Mouse (Mus musculus): ENCODE measurements around the gene Sox2.

Sox2 gene

GRCm38 (mm10) chr3:34659861-34660260, 9.7 kb downstream of the Sox2 start:
- no peak for DNase-seq (ENCODE audit: low spot score in 2 of 2)

DNA sequence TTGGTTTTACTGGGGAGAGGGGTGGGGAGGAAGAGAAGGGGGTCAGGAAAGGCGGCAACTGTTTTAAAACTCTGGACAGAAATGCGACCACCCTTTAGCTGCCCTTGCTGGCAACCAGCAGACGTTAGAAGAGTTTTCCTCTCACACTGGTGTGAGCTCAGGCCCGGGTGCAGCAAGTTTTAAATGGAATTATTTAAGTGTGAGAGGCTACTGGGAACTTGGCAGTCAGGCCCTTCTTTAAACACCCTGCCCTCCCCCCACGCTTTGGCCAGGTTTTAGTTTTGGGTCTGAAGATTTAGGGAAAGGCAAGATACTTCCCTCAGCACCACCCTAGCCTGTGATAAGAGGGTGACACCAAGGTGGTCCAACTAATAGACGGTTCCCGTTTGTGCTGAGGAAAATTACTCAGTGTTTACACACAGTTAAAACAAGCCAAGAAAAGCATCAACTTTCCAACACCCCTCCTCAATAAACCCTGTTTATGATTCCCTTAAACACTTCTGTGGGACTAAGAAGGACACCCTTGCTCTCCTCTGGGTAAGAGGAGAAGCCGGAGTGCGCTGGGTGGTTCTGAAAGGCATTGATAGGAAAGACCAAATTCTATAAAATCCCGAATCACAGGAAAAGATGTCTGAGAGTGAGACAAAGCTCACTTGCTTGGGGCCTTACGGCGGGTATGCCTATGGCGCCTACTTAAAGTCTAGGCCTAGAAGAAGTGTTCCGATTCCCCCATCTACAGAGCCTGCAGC, 10.5 kb downstream of the Sox2 start:
- DNase-seq (ENCODE audit: low spot score in 2 of 2): no peak

- no peak for DNase-seq (ENCODE audit: low spot score in 2 of 2)
Measured at GRCm38 (mm10) chr3:34661341-34662007, 11.3 kb downstream of the Sox2 start.

DNA sequence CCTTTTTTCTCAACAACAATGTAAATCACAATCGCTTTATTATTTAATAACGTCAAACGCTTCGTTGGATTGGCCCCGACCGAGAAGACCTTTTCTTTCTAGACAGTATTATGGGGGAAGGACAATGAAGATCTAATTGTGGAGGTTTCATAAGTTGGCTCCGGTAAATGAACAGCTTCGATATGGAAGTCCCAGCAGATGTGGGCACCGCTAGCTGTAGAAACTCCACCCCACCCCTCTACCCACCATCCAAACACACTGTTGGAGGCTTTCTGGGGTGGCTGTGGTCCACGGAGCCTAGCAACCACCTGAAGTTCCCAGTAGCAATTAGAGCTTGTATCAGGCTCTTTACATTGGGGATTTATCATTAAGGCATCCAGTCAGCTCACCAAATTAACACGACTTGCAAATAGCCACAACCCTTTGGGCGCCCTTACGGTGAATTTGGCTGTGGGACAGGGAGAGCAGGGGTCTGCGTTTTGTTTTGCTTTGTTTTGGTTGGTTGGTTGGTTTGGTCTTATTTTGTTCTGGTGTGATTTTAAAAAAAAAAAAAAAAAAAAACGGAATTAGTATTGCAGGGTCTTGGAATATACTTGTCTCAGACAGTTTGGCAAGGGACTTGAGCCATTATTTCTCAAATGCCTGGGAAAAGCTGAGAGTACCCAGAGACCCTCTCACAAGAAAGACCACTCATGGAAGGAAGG, 12.0 kb downstream of the Sox2 start:
- DNase-seq (ENCODE audit: low spot score in 2 of 2): no peak

GRCm38 (mm10) chr3:34662712-34663655, 12.8 kb downstream of the Sox2 start:
- no peak for DNase-seq (ENCODE audit: low spot score in 2 of 2)

DNA sequence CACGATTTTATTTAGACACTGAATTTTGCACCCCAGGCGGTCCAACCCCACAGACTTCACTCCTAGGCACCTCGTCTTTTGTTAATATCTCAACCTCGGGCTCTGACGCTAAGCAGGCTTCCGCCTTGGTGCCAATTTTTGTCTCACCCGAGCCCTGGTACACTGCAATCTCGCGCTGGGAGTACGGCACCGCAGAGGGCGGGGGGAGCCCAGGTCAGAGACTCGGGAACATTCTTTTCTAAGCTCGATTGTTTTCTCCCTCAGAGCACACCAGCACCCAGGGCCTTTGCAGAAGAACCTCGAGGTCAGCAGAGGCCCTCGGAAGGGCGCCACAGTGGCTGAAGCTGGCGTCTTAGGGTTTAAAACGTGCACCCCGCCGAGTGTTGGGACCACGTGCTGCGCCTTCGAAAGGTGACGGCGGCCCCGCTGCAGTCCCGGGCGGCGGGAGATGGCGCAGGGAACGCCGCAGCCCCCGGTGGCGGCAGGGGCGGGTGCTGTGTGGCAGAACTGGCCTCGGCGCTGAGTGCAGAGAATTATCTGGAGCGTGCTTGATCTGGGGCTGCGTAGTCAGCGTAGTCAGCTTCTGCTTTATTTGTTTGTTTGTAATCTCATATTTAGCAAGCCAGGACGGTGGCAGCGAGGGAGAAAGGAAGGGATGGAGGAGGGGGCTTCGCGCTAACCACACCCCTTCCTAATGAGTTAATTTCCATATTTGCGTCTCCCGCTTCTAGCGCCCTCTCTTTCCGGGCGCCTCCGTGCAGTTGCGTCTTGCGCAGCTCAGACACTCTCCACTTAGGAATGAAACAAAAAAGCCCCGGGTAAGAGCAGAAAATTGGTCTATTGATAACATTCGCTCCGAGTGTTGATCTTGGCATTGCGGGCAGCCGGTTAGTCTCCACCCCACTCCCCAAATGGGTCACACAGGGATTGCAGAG, 13.8 kb downstream of the Sox2 start:
- no peak for DNase-seq (ENCODE audit: low spot score in 2 of 2)

DNA sequence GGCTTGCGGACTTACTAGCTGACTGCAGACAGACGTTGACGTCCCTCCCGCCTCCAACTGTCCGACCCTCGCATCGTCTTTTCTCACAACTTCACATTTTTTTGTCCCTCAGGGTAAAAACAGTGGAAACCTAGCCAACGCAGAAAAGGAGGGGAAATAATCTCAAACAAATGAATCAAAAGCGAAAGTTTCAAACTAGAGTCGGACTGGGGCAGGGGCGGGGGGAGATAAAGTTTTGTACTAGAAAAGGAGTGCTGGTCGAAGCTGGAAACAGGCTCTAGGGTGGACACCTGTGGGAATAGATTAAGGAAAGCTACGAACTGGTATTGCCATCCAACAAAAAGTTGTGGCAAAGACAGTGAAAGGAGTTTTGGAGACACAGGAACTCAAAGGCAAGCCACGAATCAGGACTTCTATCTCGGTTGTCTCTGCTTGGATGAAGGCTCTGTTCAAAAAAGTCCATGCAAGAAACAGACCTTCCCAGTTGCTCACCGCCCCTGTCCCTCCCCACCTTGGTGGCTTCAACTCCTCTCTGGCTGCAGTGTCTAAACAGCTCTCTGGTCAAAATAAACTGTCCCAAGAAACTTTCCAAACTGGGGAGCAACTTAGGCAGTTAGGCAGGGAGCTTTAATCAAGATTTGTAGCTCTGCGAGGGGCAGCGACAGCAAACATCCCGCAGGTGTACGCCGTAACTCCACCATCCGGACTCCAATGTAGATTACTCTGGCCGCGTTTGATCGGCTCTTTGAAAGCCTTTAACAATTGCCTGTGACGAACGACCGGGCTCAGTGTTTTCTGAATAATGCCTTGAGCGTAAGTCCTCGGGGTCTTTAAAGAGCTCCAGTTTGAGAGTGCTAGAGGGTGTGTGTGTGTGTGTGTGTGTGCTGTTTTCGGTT, 14.7 kb downstream of the Sox2 start:
- DNase-seq (ENCODE audit: low spot score in 2 of 2): no peak

DNA sequence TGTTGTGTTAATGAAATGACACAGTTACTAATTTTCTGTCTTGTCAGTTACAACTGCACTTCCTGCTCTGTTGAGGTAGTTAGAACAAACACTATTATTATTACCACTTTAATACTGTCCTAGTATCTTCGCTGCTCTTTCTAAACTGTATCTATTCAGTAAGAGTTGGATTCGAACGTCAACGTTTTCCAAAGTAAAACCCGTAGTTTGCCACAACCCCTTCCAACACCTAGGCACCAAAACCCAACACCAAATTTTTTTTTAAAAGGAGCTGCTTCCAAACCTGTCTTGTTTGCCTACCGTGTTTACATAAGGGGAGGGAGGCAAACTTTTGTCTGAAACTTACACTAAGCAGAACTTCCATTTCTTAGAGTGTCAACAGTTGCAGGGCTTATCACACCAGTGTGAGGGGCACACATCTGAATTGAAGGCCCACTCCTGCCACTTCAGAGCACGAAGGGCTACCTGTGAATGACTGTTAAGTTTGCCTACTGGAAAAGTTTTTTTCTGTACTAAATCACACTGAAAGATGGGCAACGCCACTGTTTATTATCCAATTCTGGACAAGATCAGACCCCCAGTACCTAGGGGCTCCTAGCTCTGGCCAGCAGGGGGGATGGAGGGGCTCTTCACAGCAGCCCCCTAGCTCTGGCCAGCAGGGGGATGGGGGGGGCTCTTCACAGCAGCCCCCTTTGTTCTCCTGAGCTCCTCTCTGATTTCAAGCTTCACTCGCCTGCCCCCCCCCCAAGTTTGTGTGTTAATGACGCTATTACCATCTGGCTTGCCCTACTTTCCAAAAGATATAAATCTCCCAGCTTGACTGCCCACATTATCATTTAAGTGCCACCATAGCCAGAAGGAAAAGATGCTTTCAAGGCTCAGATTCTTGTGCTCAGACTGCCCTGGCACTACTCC, 15.8 kb downstream of the Sox2 start:
- no peak for DNase-seq (ENCODE audit: low spot score in 2 of 2)

DNA sequence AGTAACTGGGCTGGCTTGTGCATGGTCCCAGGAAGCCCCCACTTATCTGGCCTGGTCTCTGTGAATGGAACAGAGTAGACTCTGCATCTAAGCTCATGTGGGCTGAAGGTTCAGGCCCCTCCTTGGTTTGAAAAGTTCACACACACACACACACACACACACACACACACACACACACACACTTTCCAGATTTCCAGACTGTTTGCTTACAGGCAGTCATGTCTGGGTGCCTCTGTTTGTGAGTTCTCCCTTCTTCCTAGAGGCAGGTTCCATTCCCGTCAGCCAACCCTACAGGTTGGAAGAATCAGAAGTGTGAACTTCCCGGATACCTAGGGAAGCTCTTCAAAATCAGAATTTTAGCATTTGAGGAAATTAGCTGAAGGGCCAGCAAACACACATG, 17.0 kb downstream of the Sox2 start:
- DNase-seq (ENCODE audit: low spot score in 2 of 2): no peak

DNA sequence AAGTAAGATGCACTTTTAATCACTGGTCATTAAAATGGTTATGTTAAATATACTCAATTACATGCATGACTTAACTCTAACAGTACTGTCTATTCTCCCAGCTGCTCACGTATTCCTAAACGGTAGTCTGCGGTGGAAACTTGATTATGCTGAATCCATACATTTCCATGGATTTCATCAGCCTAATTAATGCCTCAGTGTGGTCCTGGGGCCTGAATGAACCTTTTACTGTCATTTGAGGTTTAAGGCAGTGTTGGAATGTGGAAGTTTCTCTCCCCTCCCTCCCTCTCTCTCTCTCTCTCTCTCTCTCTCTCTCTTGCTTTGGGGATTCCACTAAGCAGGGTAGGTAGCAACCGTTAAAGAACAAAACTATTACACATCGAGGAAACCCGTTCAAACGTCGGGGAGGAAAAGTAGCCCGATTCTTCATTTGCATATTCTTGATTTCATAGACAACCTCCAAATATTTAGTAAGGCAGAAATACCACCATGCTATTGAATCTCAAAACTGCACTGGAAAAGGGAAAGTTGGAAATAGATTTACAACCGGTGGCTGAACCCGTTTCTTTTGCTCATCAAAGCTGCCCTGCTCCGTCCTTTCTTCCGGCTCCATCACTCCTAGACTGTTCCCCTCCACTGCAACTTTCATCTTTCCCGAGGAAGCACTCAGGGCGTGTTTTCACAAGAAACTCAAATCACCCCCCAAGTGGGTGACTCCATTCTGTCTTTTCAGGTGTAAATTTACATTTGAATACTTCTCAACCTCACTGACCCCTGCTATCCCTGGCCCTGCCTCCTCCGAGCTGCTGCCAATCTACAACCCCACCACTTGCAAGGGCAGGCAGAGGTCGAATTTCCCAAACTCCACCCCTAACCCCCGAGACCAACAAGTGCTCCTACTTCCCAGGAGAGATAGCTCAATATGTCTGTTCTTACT, 17.9 kb downstream of the Sox2 start:
- no peak for DNase-seq (ENCODE audit: low spot score in 2 of 2)

GRCm38 (mm10) chr3:34671024-34671660, 20.9 kb downstream of the Sox2 start:
- DNase-seq (ENCODE audit: low spot score in 2 of 2): no peak

GRCm38 (mm10) chr3:34678840-34679239, 28.6 kb downstream of the Sox2 start:
- DNase-seq (ENCODE audit: low spot score in 2 of 2): no peak

GRCm38 (mm10) chr3:34679439-34679838, 29.2 kb downstream of the Sox2 start:
- DNase-seq (ENCODE audit: low spot score in 2 of 2): no peak

- no peak for DNase-seq (ENCODE audit: low spot score in 2 of 2)
Measured at GRCm38 (mm10) chr3:34679921-34680320, 29.7 kb downstream of the Sox2 start.

GRCm38 (mm10) chr3:34688072-34688471, 37.9 kb downstream of the Sox2 start:
- no peak for DNase-seq (ENCODE audit: low spot score in 2 of 2)

GRCm38 (mm10) chr3:34691703-34692393, 41.6 kb downstream of the Sox2 start:
- DNase-seq (ENCODE audit: low spot score in 2 of 2): no peak

Data from urinary bladder, postnatal 36 days (tissue).